Mouse (Mus musculus) limb, embryonic 15.5 days (tissue): ENCODE results near the gene Gm13023. TPM values are rescaled to one million over a fixed set of nuclear protein-coding genes. Genes with fewer than 3 reads are reported as not detected.
"Not testable (repeated sequence)": the region's sequence is repeated elsewhere in the genome, so short reads cannot be mapped to it uniquely, and the experiment has no call there.

Source experiments
- ATAC-seq: fragments of 200-750 bp; cut with Nextera tagmentation; 2 replicates; pipeline ENCODE4 v1.8.0; 2017; ENCODE audit warnings: low read depth, moderate TSS enrichment; ENCODE audit not compliant: insufficient number of reproducible peaks, low FRiP score, low TSS enrichment
- H3K27ac ChIP-seq: fragments of 300-500 bp; sonication (generic); 2 replicates; pipeline ENCODE4 v1.5.1; 2015; ENCODE audit warnings: moderate library complexity, mild to moderate bottlenecking, inconsistent platforms
- H3K27me3 ChIP-seq: fragments of 300-500 bp; sonication (generic); 2 replicates; pipeline ENCODE4 v1.6.1; 2015; ENCODE audit warnings: inconsistent platforms
- H3K36me3 ChIP-seq: fragments of 300-500 bp; sonication (generic); 2 replicates; pipeline ENCODE4 v1.6.1; 2015; ENCODE audit warnings: inconsistent platforms
- H3K4me1 ChIP-seq: fragments of 300-500 bp; sonication (generic); 2 replicates; pipeline ENCODE4 v1.6.1; 2015; ENCODE audit warnings: inconsistent platforms
- H3K4me2 ChIP-seq: fragments of 300-500 bp; sonication (generic); 2 replicates; pipeline ENCODE4 v1.6.1; 2015; ENCODE audit warnings: mild to moderate bottlenecking, inconsistent platforms
- H3K4me3 ChIP-seq: fragments of 300-500 bp; sonication (generic); 2 replicates; pipeline ENCODE4 v1.5.1; 2015; ENCODE audit warnings: mild to moderate bottlenecking, inconsistent platforms
- H3K9ac ChIP-seq: fragments of 300-500 bp; sonication (generic); 2 replicates; pipeline ENCODE4 v1.6.1; 2015; ENCODE audit warnings: inconsistent platforms
- H3K9me3 ChIP-seq: fragments of 300-500 bp; sonication (generic); 2 replicates; pipeline ENCODE4 v1.6.1; 2016; ENCODE audit warnings: inconsistent platforms
- WGBS: fragments of 180-500 bp; shearing (Covaris S2); methylation state at CpG from one replicate; pipeline ENCODE4 v1.1.7; 2015; 5-methylcytosine and 5-hydroxymethylcytosine counted together
- polyA plus RNA-seq: library from polyadenylated mRNA; unstranded; fragments of >200 nt; fragmentation: Nextera tagmentation; extraction: Ambion mirVana; gene quantifications from 2 replicates; pipeline ENCODE4 v1.2.1, GENCODE M21; 2015

Gm13023 gene
- not detected in 2 replicates for polyA plus RNA-seq

DNA sequence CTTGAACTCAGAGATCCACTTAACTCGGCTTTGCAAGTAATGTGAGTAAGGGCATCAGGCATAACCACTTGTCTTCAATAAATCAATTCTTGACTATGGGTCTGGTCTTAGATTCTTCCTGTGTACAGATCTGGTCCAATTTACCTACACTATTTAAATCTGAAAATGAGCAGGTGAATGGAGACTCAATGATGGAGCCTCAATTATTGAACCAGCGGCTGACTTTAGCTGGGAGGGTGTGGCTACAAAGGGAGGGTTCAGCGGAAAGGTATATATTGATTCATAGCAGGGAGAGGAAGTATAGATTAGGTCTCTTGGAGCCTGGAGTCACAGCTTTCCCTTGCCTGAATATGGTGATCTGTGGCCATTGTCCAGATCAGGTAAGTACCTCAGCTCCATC lies at the start of gene Gm13023:
Gm13023 (plus strand) TSS at position 301 of the 400 bp plus-strand sequence.
- 87% methylated on average over 3 of the region's 3 CpGs for WGBS

GRCm38 (mm10) chr4:143815993-143816392 lies 26.8 kb downstream of the Gm13023 start, which contains the start of gene Gm13084:
TSS of gene Gm13084 (minus strand) at chr4:143816093.
- H3K36me3 ChIP-seq, result no peaks in the 10 kb centered on the region
- ATAC-seq, result no peak
- no peaks in the 10 kb centered on the region for H3K4me1 ChIP-seq
- no peak within 1 kb of the TSS for H3K27ac ChIP-seq
- no peak within 1 kb of the TSS for H3K9ac ChIP-seq
- no peak within 1 kb of the TSS for H3K4me3 ChIP-seq
- 93% methylated on average over 2 of the region's 2 CpGs for WGBS
- no peaks in the 10 kb centered on the region for H3K27me3 ChIP-seq
- no peaks in the 10 kb centered on the region for H3K9me3 ChIP-seq
- no peak within 1 kb of the TSS for H3K4me2 ChIP-seq

More for the DNA sequence above, at the start of gene Gm13023:
- H3K9ac ChIP-seq, ATAC-seq, H3K4me1 ChIP-seq, H3K4me3 ChIP-seq, H3K36me3 ChIP-seq, H3K27me3 ChIP-seq, H3K9me3 ChIP-seq, H3K4me2 ChIP-seq, H3K27ac ChIP-seq: not testable (repeated sequence)

Other genes with a start within 250 kb of the Gm13023 start
- not detected in 2 replicates for gene BC080695, start 237.7 kb upstream of the Gm13023 start, polyA plus RNA-seq
- not detected in 2 replicates for gene Gm13057, start 237.6 kb upstream of the Gm13023 start, polyA plus RNA-seq
- gene Gm13083, start 174.3 kb upstream of the Gm13023 start, polyA plus RNA-seq, result not detected in 2 replicates
- gene Gm13088, start 132.1 kb upstream of the Gm13023 start, polyA plus RNA-seq, result not detected in 2 replicates
- not detected in 2 replicates for gene Gm13089, start 86.6 kb upstream of the Gm13023 start, polyA plus RNA-seq
- gene Gm13078, start 69.9 kb upstream of the Gm13023 start, polyA plus RNA-seq, result not detected in 2 replicates
- not detected in 2 replicates for gene Gm13084, start 26.7 kb downstream of the Gm13023 start, polyA plus RNA-seq
- gene Gm13103, start 57.1 kb downstream of the Gm13023 start, polyA plus RNA-seq, result not detected in 2 replicates
- gene Pramef6, start 111.0 kb downstream of the Gm13023 start, polyA plus RNA-seq, result not detected in 2 replicates
- not detected in 2 replicates for gene Pramef25, start 161.7 kb downstream of the Gm13023 start, polyA plus RNA-seq
- not detected in 2 replicates for gene Gm13101, start 177.6 kb downstream of the Gm13023 start, polyA plus RNA-seq
- not detected in 2 replicates for gene Pramef17, start 205.0 kb downstream of the Gm13023 start, polyA plus RNA-seq